Comparison of ENCODE assay signal across 13 mouse cellular contexts in genomic region chr15:79361023-79361422, GRCm38 (mm10). TPM values are rescaled to one million over a fixed set of nuclear protein-coding genes. Genes with fewer than 3 reads are reported as not detected.
DNase-seq lines count a peak whose midpoint lies in the region; ATAC-seq lines count a peak whose summit lies in the region.
"Had no signal": no experiment of that assay in that cellular context is flagged by ENCODE, and none has a peak within 500 bp of the region (broad histone marks: within the 10 kb centered on the region; RNA-seq: fewer than 3 reads in every experiment).

No protein-coding gene starts in this region.

- DNase-seq in heart, postnatal 36 days = no peak
- no peak for DNase-seq in lung, postnatal 14 days
- no peak for DNase-seq in layer of hippocampus, adult 8-10 months (ENCODE audit: low spot score in 2 of 2)
- no peak for DNase-seq in MN1 (ENCODE audit: low spot score)
- DNase-seq: cerebellum, adult 8-10 months; gastrocnemius, postnatal 25 days; liver, embryonic 13.5 days; thymus, postnatal 36 days had no signal

- H3K9ac ChIP-seq in heart, embryonic 13.5 days = peak overlapping the region; percentile 41; the same call in 1 of the 2 replicates
- no peak overlapping the region for H3K9ac ChIP-seq in lung, embryonic 15.5 days
- peak overlapping the region; percentile 20; the same call in 1 of the 2 replicates for H3K9ac ChIP-seq in intestine, embryonic 16.5 days (ENCODE audit: low read depth, low read length)
- H3K9ac ChIP-seq: embryonic facial prominence, embryonic 15.5 days; liver, embryonic 13.5 days had no signal

- peaks cover 52% of the 10 kb centered on the region for H3K36me3 ChIP-seq in heart, embryonic 13.5 days
- H3K36me3 ChIP-seq in lung, embryonic 15.5 days = peaks cover 35% of the 10 kb centered on the region
- H3K36me3 ChIP-seq in intestine, embryonic 16.5 days (ENCODE audit: control insufficient read depth, insufficient read depth, low read length) = peaks cover 16% of the 10 kb centered on the region

- no peak overlapping the region for H3K4me2 ChIP-seq in heart, embryonic 13.5 days
- H3K4me2 ChIP-seq in lung, embryonic 15.5 days = no peak overlapping the region
- H3K4me2 ChIP-seq in intestine, embryonic 16.5 days (ENCODE audit: low read depth, low read length) = no peak overlapping the region
- H3K4me2 ChIP-seq: embryonic facial prominence, embryonic 15.5 days; liver, embryonic 13.5 days had no signal

- H3K27ac ChIP-seq in heart, embryonic 13.5 days (replicated peaks) = peak overlapping the region; percentile 73
- peak overlapping the region; percentile 81 for H3K27ac ChIP-seq in lung, embryonic 15.5 days
- H3K27ac ChIP-seq in intestine, embryonic 16.5 days (ENCODE audit: low read length) = peak overlapping the region; percentile 26; the same call in 1 of the 2 replicates
- H3K27ac ChIP-seq: embryonic facial prominence, embryonic 15.5 days; liver, embryonic 13.5 days had no signal

- 25% methylated on average over 4 of the region's 4 CpGs for WGBS in heart, embryonic 13.5 days
- WGBS in lung, embryonic 15.5 days = 29% methylated on average over 4 of the region's 4 CpGs
- WGBS in intestine, embryonic 16.5 days = 41% methylated on average over 4 of the region's 4 CpGs

- no peaks in the 10 kb centered on the region for H3K27me3 ChIP-seq in heart, embryonic 13.5 days (replicated peaks)
- no peaks in the 10 kb centered on the region for H3K27me3 ChIP-seq in lung, embryonic 15.5 days
- no peaks in the 10 kb centered on the region for H3K27me3 ChIP-seq in intestine, embryonic 16.5 days (replicated peaks; ENCODE audit: control insufficient read depth, insufficient read depth, low read length)
- H3K27me3 ChIP-seq: embryonic facial prominence, embryonic 15.5 days had no signal

- peaks cover 71% of the 10 kb centered on the region for H3K4me1 ChIP-seq in heart, embryonic 13.5 days
- peaks cover 56% of the 10 kb centered on the region for H3K4me1 ChIP-seq in lung, embryonic 15.5 days
- peaks cover 39% of the 10 kb centered on the region for H3K4me1 ChIP-seq in intestine, embryonic 16.5 days (ENCODE audit: control insufficient read depth, insufficient read depth, low read length)

- no peak for ATAC-seq in heart, embryonic 13.5 days (ENCODE audit: extremely low read depth, insufficient number of reproducible peaks, low FRiP score, low TSS enrichment)
- ATAC-seq in lung, embryonic 15.5 days (ENCODE audit: borderline replicate concordance, extremely low read depth, low FRiP score, low TSS enrichment) = no peak
- no peak for ATAC-seq in intestine, embryonic 16.5 days
- ATAC-seq: forebrain, embryonic 16.5 days had no signal

- no peak overlapping the region for H3K4me3 ChIP-seq in heart, embryonic 13.5 days
- no peak overlapping the region for H3K4me3 ChIP-seq in lung, embryonic 15.5 days
- H3K4me3 ChIP-seq in intestine, embryonic 16.5 days (ENCODE audit: low read length) = no peak overlapping the region
- H3K4me3 ChIP-seq: embryonic facial prominence, embryonic 15.5 days; liver, embryonic 13.5 days had no signal

- intact Hi-C loops in heart, postnatal 36 days (cut with DNase I) = no loop called here

- H3K9me3 ChIP-seq in heart, embryonic 13.5 days = no peaks in the 10 kb centered on the region
- H3K9me3 ChIP-seq in lung, embryonic 15.5 days = no peaks in the 10 kb centered on the region
- H3K9me3 ChIP-seq in intestine, embryonic 16.5 days (ENCODE audit: control insufficient read depth, low read length) = no peaks in the 10 kb centered on the region
- H3K9me3 ChIP-seq: embryonic facial prominence, embryonic 15.5 days; liver, embryonic 13.5 days had no signal

RNA-seq across cellular contexts. Expression of gene Maff, which starts 14.6 kb away (rescaled TPM):
- 1.7 and 2.0 TPM in 2 replicates for polyA plus RNA-seq in heart, embryonic 13.5 days (2015; fragmentation: Nextera tagmentation; extraction: Ambion mirVana)
- 10 to 100 TPM in 1 of 2 experiments, 1 to 10 TPM in 1; 9.0 to 10.5 TPM for total RNA-seq in heart, postnatal 36 days (2021)
- polyA plus RNA-seq in lung, embryonic 15.5 days (2015; fragmentation: Nextera tagmentation; extraction: Ambion mirVana) = 4.8 and 5.3 TPM in 2 replicates
- polyA plus RNA-seq in intestine, embryonic 16.5 days (2015; fragmentation: Nextera tagmentation; extraction: Ambion mirVana) = 6.0 and 7.1 TPM in 2 replicates
- 1 to 10 TPM; 1.2 to 3.7 (median 2.3) TPM for total RNA-seq in layer of hippocampus, adult 8-10 months (2022)

RNA-seq across cellular contexts. Expression of gene Pla2g6, which starts 32.8 kb away (rescaled TPM):
- 12.2 and 12.7 TPM in 2 replicates for polyA plus RNA-seq in heart, embryonic 13.5 days (2015; fragmentation: Nextera tagmentation; extraction: Ambion mirVana)
- total RNA-seq in heart, postnatal 36 days (2021) = 1 to 10 TPM; 8.1 to 8.7 TPM
- 19.1 and 20.2 TPM in 2 replicates for polyA plus RNA-seq in lung, embryonic 15.5 days (2015; fragmentation: Nextera tagmentation; extraction: Ambion mirVana)
- polyA plus RNA-seq in intestine, embryonic 16.5 days (2015; fragmentation: Nextera tagmentation; extraction: Ambion mirVana) = 27.1 and 28.3 TPM in 2 replicates
- total RNA-seq in layer of hippocampus, adult 8-10 months (2022) = 10 to 100 TPM; 21.0 to 24.8 (median 23.8) TPM

RNA-seq across cellular contexts. Expression of gene Tmem184b, which starts 42.3 kb away (rescaled TPM):
- polyA plus RNA-seq in heart, embryonic 13.5 days (2015; fragmentation: Nextera tagmentation; extraction: Ambion mirVana) = 65.8 and 72.7 TPM in 2 replicates
- 10 to 100 TPM; 37.0 to 43.0 TPM for total RNA-seq in heart, postnatal 36 days (2021)
- 76.4 and 76.5 TPM in 2 replicates for polyA plus RNA-seq in lung, embryonic 15.5 days (2015; fragmentation: Nextera tagmentation; extraction: Ambion mirVana)
- polyA plus RNA-seq in intestine, embryonic 16.5 days (2015; fragmentation: Nextera tagmentation; extraction: Ambion mirVana) = 43.6 and 46.4 TPM in 2 replicates
- total RNA-seq in layer of hippocampus, adult 8-10 months (2022) = 10 to 100 TPM; 52.5 to 66.5 (median 57.2) TPM

Comparison
In these comparisons a context has a peak if more than half of its experiments do, and no peak if none do; other contexts are left out.
1. H3K27ac ChIP-seq: peak in every context shown above with its lines; median percentile 81 in lung, embryonic 15.5 days; 73 in heart, embryonic 13.5 days; 26 in intestine, embryonic 16.5 days.